Mouse (Mus musculus): ENCODE data around the gene Arhgap44.

Gene Arhgap44

GRCm38 (mm10) chr11:65006047-65006446, 156.7 kb downstream of the Arhgap44 start:
- in situ Hi-C loops (cut with MboI, MseI) = no loop called here

GRCm38 (mm10) chr11:65004836-65005235, 157.9 kb downstream of the Arhgap44 start:
- in situ Hi-C loops (cut with MboI, MseI) = no loop called here

- in situ Hi-C loops (cut with MboI, MseI) = no loop called here
These were observed 159.2 kb downstream of the Arhgap44 start for GRCm38 (mm10) chr11:65003611-65004010.

DNA sequence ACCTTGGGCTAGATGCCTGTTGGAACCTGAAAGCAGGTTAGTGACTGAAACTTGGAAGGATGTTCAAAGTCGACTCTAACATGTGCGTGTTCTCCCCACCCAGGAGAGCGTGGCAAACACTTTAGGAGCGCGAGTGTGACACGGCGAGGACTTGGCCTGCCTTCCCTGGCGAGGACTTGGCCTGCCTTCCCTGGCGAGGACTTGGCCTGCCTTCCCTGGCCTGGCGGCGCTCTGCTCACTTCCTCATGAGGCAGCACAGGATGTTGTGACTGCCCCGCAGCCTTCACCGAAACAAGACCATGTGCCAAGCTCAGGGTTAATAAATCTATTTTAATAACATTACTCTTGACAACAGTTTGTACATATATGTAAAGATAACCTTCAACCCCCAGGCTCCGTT, 161.0 kb downstream of the Arhgap44 start:
- in situ Hi-C loops (cut with MboI, MseI) = no loop called here

DNA sequence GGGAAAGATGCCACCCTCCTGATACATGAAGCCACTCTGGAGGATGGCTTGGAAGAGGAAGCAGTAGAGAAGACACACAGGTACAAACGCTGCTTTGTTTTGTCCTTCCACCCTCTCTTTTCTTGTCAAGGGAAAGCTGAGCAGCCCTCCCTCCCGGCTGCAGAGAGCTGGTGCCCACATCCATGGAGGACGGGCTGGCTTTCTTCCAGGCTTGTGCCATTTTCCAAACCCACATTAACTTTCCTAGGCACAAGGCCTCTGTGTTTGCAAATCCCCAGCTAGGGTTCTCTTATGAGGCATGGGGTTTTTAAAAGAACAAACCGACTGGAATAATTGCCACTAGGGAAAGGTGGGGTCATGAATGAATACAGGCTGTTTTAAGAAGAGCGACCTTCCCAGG, 163.1 kb downstream of the Arhgap44 start:
- in situ Hi-C loops (cut with MboI, MseI) = loop anchor here (25.0 kb wide), 2 partner anchors 688 to 813 kb away; partner anchors contain the start of gene Zkscan6

DNA sequence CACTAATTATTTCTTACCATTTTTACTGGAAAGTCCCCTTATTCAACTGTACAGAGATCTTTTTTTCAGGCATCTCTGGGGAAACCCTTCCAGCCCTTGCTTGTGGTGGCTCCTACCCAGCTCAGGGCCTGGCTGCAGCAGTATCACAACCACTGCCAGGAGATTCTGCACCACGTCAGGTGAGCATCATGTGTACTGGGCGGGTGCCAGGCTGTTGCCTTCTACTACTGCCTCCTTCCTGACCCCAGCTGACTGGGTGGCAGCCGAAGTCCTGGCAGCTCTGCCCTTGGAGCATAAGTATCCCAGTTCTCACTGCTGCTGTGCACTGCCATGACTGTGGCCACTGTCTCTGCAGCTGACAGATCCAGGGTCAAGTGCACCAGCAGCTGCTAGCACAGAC, 164.3 kb downstream of the Arhgap44 start:
- in situ Hi-C loops (cut with MboI, MseI) = loop anchor here (25.0 kb wide), 2 partner anchors 689 to 814 kb away; partner anchors contain the start of gene Zkscan6

DNA sequence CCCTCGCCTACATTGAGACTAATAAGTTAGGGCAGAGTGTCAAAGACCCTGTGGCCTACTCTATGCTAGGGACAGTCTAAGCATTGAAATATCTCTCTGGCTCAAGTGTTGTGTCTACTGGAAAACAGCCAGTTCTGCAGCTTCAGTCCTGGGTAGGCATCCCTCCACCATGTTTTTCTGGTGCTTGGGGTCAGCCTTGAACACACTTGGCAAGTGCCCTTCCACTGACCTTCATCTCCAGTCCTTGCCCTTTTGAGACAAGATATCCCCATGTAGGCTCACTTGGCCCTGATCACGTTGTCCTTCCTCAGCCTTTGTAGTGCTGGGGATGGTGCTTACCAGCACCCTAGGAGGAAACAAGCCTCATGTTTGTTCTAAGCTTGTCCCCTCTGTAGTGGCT, 174.2 kb downstream of the Arhgap44 start:
- in situ Hi-C loops (cut with MboI, MseI) = loop anchor here (25.0 kb wide), 2 partner anchors 699 to 824 kb away; partner anchors contain the start of gene Zkscan6

DNA sequence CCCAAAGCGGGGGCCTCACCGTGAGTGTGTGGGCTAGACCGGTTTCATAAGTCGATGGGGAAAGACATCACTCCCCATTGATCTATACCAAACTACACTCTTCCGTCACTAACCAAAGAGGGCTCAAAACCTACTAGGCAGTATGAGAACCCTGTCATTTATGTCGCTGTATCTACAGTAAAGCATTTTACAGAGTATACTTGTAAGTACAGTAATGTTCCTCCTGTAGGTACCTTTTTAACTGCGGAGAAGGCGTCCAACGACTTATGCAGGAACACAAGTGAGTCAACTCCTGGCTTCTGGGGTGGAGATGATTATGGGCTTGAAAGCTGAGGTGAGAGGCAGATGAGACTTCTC, 183.3 kb downstream of the Arhgap44 start:
- in situ Hi-C loops (cut with MboI, MseI) = loop anchor here (25.0 kb wide), 2 partner anchors 708 to 833 kb away; partner anchors contain the start of gene Zkscan6

GRCm38 (mm10) chr11:64978720-64979488, 183.9 kb downstream of the Arhgap44 start, which contains the start of gene Elac2:
Gene Elac2 (plus strand): TSS chr11:64979038.
- in situ Hi-C loops (cut with MboI, MseI) = loop anchor here (25.0 kb wide), 2 partner anchors 708 to 833 kb away; partner anchors contain the start of gene Zkscan6

- in situ Hi-C loops (cut with MboI, MseI) = loop anchor here (25.0 kb wide), 2 partner anchors 760 to 1035 kb away; no protein-coding TSS in a partner anchor
These were observed 190.3 kb downstream of the Arhgap44 start for GRCm38 (mm10) chr11:64972418-64972817.

GRCm38 (mm10) chr11:64971471-64971988, 191.2 kb downstream of the Arhgap44 start:
- in situ Hi-C loops (cut with MboI, MseI) = loop anchor here (25.0 kb wide), 2 partner anchors 759 to 1034 kb away; no protein-coding TSS in a partner anchor

- in situ Hi-C loops (cut with MboI, MseI) = loop anchor here (25.0 kb wide), 2 partner anchors 757 to 1032 kb away; no protein-coding TSS in a partner anchor
These were observed 193.8 kb downstream of the Arhgap44 start for GRCm38 (mm10) chr11:64968939-64969342.

GRCm38 (mm10) chr11:64968507-64968906, 194.3 kb downstream of the Arhgap44 start:
- in situ Hi-C loops (cut with MboI, MseI) = loop anchor here (25.0 kb wide), 2 partner anchors 756 to 1031 kb away; no protein-coding TSS in a partner anchor

DNA sequence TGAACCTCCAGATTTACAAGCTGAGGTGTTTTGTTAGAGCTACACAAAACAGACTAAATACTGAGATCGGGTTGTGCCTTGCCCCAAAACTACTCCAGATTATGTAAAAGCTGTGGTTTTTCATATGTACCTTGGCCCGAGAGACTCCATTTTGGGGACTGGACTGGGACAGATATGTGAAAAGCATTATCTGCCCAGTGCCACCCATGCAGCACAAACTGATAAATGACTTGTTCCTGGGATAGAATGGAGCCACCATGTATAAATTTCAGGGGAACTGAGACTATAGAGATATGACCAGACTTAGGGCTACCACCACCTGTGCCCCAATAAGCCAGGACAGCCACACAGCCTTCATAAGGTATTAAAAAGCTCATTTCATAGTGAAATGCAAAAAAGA, 200.1 kb downstream of the Arhgap44 start:
- in situ Hi-C loops (cut with MboI, MseI) = loop anchor here (25.0 kb wide), 2 partner anchors 750 to 1025 kb away; no protein-coding TSS in a partner anchor

- in situ Hi-C loops (cut with MboI, MseI) = loop anchor here (25.0 kb wide), 2 partner anchors 745 to 1020 kb away; no protein-coding TSS in a partner anchor
These were observed 205.6 kb downstream of the Arhgap44 start for GRCm38 (mm10) chr11:64956962-64957729.
